Mouse (Mus musculus) cortical plate, adult 2 months (tissue): ENCODE measurements around the gene Timp3.

Experiments
- CTCF ChIP-seq: fragments of 200-500 bp; IDR thresholded peaks from 2 replicates; pipeline ENCODE4 v1.5.1; 2011; ENCODE audit warnings: mild to moderate bottlenecking, control low read depth, low read length; ENCODE audit not compliant: insufficient read depth; ENCODE audit errors: extremely low read depth
- POLR2A ChIP-seq: fragments of 200-500 bp; IDR thresholded peaks from 2 replicates; pipeline ENCODE4 v1.6.1; 2011; ENCODE audit warnings: mild to moderate bottlenecking, low read length, control low read depth; ENCODE audit not compliant: insufficient read depth; ENCODE audit errors: extremely low read depth

DNA sequence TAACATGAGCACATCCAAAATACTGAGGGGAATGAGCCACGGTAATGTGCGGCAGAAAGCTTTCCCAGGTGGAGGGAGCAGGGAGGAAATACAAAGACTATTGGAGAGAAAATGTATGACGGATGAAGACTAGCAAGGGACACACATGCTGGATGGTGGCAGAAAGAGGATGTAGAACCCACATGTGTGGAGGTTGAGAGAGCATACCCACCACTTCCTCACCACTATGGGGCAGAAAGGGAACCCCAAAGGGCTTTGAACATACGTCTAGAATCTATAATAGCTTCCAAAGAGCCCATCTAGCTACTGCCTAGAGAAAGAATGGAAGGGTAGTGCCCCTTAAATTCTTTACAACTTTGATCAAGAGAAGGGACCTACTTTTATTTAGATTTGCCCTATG is 85.5 kb downstream of the Timp3 start:
- TF ChIP-seq CTCF (no peak), POLR2A (no peak)
